Mouse (Mus musculus) CD4-positive helper T cell, adult 2 months (primary cell): ENCODE data around the gene Cxcr5.

Experiments
- DNase-seq: peaks from one replicate; pipeline ENCODE4 v3.0.0-alpha.2; 2012; ENCODE audit warnings: low read depth, missing footprints, low spot score

Gene Cxcr5

GRCm38 (mm10) chr9:44509487-44510354 is 52.0 kb downstream of the Cxcr5 start:
- peak; percentile 85 for DNase-seq

- DNase-seq, result no peak
Observed at GRCm38 (mm10) chr9:44508721-44509486, 52.8 kb downstream of the Cxcr5 start.

GRCm38 (mm10) chr9:44508124-44508619 is 53.5 kb downstream of the Cxcr5 start:
- no peak for DNase-seq

- DNase-seq, result no peak
Observed at GRCm38 (mm10) chr9:44507345-44507744, 54.3 kb downstream of the Cxcr5 start.

GRCm38 (mm10) chr9:44506566-44506965 is 55.1 kb downstream of the Cxcr5 start:
- DNase-seq, result no peak

GRCm38 (mm10) chr9:44505824-44506467 is 55.7 kb downstream of the Cxcr5 start:
- no peak for DNase-seq

- no peak for DNase-seq
Observed at GRCm38 (mm10) chr9:44504893-44505823, 56.5 kb downstream of the Cxcr5 start.

GRCm38 (mm10) chr9:44502006-44502405 is 59.7 kb downstream of the Cxcr5 start:
- DNase-seq, result peak; percentile 82

GRCm38 (mm10) chr9:44501206-44501879 is 60.3 kb downstream of the Cxcr5 start:
- DNase-seq, result no peak

- no peak for DNase-seq
Observed at GRCm38 (mm10) chr9:44500638-44501175, 61.0 kb downstream of the Cxcr5 start.

- DNase-seq, result no peak
Observed at GRCm38 (mm10) chr9:44500163-44500533, 61.5 kb downstream of the Cxcr5 start.

GRCm38 (mm10) chr9:44499356-44500162 is 62.1 kb downstream of the Cxcr5 start:
- DNase-seq, result no peak

GRCm38 (mm10) chr9:44498421-44499355 is 63.0 kb downstream of the Cxcr5 start:
- peak; percentile 56 for DNase-seq

GRCm38 (mm10) chr9:44497624-44498377 is 63.9 kb downstream of the Cxcr5 start:
- peak; percentile 55 for DNase-seq

- no peak for DNase-seq
Observed at GRCm38 (mm10) chr9:44496803-44497461, 64.7 kb downstream of the Cxcr5 start.

GRCm38 (mm10) chr9:44495810-44496344 is 65.8 kb downstream of the Cxcr5 start:
- DNase-seq, result no peak
